Mouse (Mus musculus): ENCODE results near the gene Adamts17. TPM values are rescaled to one million over a fixed set of nuclear protein-coding genes. Genes with fewer than 3 reads are reported as not detected.

Adamts17 gene
- polyA plus RNA-seq, 1 experiment from 2014 or later = 4.3 TPM

- no peaks in the 10 kb centered on the region for H3K36me3 ChIP-seq (ENCODE audit: control insufficient read depth, insufficient read depth, low read length)
- H3K4me2 ChIP-seq (replicated peaks; ENCODE audit: low read depth, low read length) = no peak overlapping the region
- no peak overlapping the region for H3K4me3 ChIP-seq (ENCODE audit: low read length)
- ATAC-seq (ENCODE audit: low FRiP score, low TSS enrichment) = no peak
- 81% methylated on average over 3 of the region's 3 CpGs for WGBS
- no peak overlapping the region for H3K9ac ChIP-seq (ENCODE audit: low read depth, low read length)
- H3K4me1 ChIP-seq (ENCODE audit: control insufficient read depth, insufficient read depth, low read length) = peaks cover 10% of the 10 kb centered on the region; the same call in 1 of the 2 replicates
- no peaks in the 10 kb centered on the region for H3K9me3 ChIP-seq (ENCODE audit: control insufficient read depth, low read length)
- no peaks in the 10 kb centered on the region for H3K27me3 ChIP-seq (ENCODE audit: control insufficient read depth, insufficient read depth, low read length)
- no peak overlapping the region for H3K27ac ChIP-seq (ENCODE audit: low read depth, low read length)
Observed at GRCm38 (mm10) chr7:66806801-66807200, 32.7 kb upstream of the Adamts17 start.

- Histone ChIP-seq H3K4me2 (replicated peaks; ENCODE audit: low read depth, low read length) (no peak overlapping the region), H3K9me3 (ENCODE audit: control insufficient read depth, low read length) (no peaks in the 10 kb centered on the region), H3K36me3 (ENCODE audit: control insufficient read depth, insufficient read depth, low read length) (no peaks in the 10 kb centered on the region), H3K4me1 (ENCODE audit: control insufficient read depth, insufficient read depth, low read length) (no peaks in the 10 kb centered on the region), H3K27ac (ENCODE audit: low read depth, low read length) (no peak overlapping the region), H3K27me3 (ENCODE audit: control insufficient read depth, insufficient read depth, low read length) (no peaks in the 10 kb centered on the region), H3K4me3 (ENCODE audit: low read length) (no peak overlapping the region), H3K9ac (ENCODE audit: low read depth, low read length) (no peak overlapping the region)
- WGBS = 91% methylated on average over 7 of the region's 7 CpGs
- ATAC-seq (ENCODE audit: low FRiP score, low TSS enrichment) = 0 out of 2 replicates have a peak, but pooled peaks have one; percentile 32
Observed at GRCm38 (mm10) chr7:66810436-66810835, 29.1 kb upstream of the Adamts17 start.

GRCm38 (mm10) chr7:66811294-66811693, 28.2 kb upstream of the Adamts17 start:
- no peak overlapping the region for H3K27ac ChIP-seq (ENCODE audit: low read depth, low read length)
- WGBS = 22% methylated on average over 1 of the region's 1 CpGs
- H3K4me3 ChIP-seq (ENCODE audit: low read length) = no peak overlapping the region
- H3K36me3 ChIP-seq (ENCODE audit: control insufficient read depth, insufficient read depth, low read length) = no peaks in the 10 kb centered on the region
- no peaks in the 10 kb centered on the region for H3K4me1 ChIP-seq (ENCODE audit: control insufficient read depth, insufficient read depth, low read length)
- H3K9me3 ChIP-seq (ENCODE audit: control insufficient read depth, low read length) = no peaks in the 10 kb centered on the region
- H3K27me3 ChIP-seq (ENCODE audit: control insufficient read depth, insufficient read depth, low read length) = no peaks in the 10 kb centered on the region
- no peak overlapping the region for H3K4me2 ChIP-seq (replicated peaks; ENCODE audit: low read depth, low read length)
- ATAC-seq (ENCODE audit: low FRiP score, low TSS enrichment) = peak; percentile 77
- no peak overlapping the region for H3K9ac ChIP-seq (ENCODE audit: low read depth, low read length)

- WGBS = 72% methylated on average over 4 of the region's 4 CpGs
- Histone ChIP-seq H3K4me3 (ENCODE audit: low read length) (no peak overlapping the region), H3K36me3 (ENCODE audit: control insufficient read depth, insufficient read depth, low read length) (no peaks in the 10 kb centered on the region), H3K27ac (ENCODE audit: low read depth, low read length) (no peak overlapping the region), H3K4me1 (ENCODE audit: control insufficient read depth, insufficient read depth, low read length) (no peaks in the 10 kb centered on the region), H3K9ac (ENCODE audit: low read depth, low read length) (no peak overlapping the region), H3K9me3 (ENCODE audit: control insufficient read depth, low read length) (no peaks in the 10 kb centered on the region), H3K27me3 (ENCODE audit: control insufficient read depth, insufficient read depth, low read length) (no peaks in the 10 kb centered on the region), H3K4me2 (replicated peaks; ENCODE audit: low read depth, low read length) (no peak overlapping the region)
- ATAC-seq (ENCODE audit: low FRiP score, low TSS enrichment) = no peak
Observed at GRCm38 (mm10) chr7:66812289-66812688, 27.2 kb upstream of the Adamts17 start.

- Histone ChIP-seq H3K4me3 (ENCODE audit: low read length) (no peak overlapping the region), H3K9ac (ENCODE audit: low read depth, low read length) (no peak overlapping the region), H3K36me3 (ENCODE audit: control insufficient read depth, insufficient read depth, low read length) (no peaks in the 10 kb centered on the region), H3K4me2 (replicated peaks; ENCODE audit: low read depth, low read length) (no peak overlapping the region), H3K4me1 (ENCODE audit: control insufficient read depth, insufficient read depth, low read length) (no peaks in the 10 kb centered on the region), H3K27ac (ENCODE audit: low read depth, low read length) (no peak overlapping the region), H3K27me3 (ENCODE audit: control insufficient read depth, insufficient read depth, low read length) (no peaks in the 10 kb centered on the region), H3K9me3 (ENCODE audit: control insufficient read depth, low read length) (no peaks in the 10 kb centered on the region)
- no peak for ATAC-seq (ENCODE audit: low FRiP score, low TSS enrichment)
- WGBS = 34% methylated on average over 9 of the region's 9 CpGs
Observed at GRCm38 (mm10) chr7:66812737-66813136, 26.8 kb upstream of the Adamts17 start.

- H3K4me1 ChIP-seq (ENCODE audit: control insufficient read depth, insufficient read depth, low read length) = no peaks in the 10 kb centered on the region
- ATAC-seq (ENCODE audit: low FRiP score, low TSS enrichment) = no peak
- no peak overlapping the region for H3K27ac ChIP-seq (ENCODE audit: low read depth, low read length)
- no peaks in the 10 kb centered on the region for H3K27me3 ChIP-seq (ENCODE audit: control insufficient read depth, insufficient read depth, low read length)
- WGBS = 85% methylated on average over 1 of the region's 1 CpGs
- H3K36me3 ChIP-seq (ENCODE audit: control insufficient read depth, insufficient read depth, low read length) = no peaks in the 10 kb centered on the region
- no peak overlapping the region for H3K4me3 ChIP-seq (ENCODE audit: low read length)
- H3K4me2 ChIP-seq (replicated peaks; ENCODE audit: low read depth, low read length) = no peak overlapping the region
- no peak overlapping the region for H3K9ac ChIP-seq (ENCODE audit: low read depth, low read length)
- H3K9me3 ChIP-seq (ENCODE audit: control insufficient read depth, low read length) = no peaks in the 10 kb centered on the region
Observed at GRCm38 (mm10) chr7:66813172-66813571, 26.4 kb upstream of the Adamts17 start.

GRCm38 (mm10) chr7:66815526-66815925, 24.0 kb upstream of the Adamts17 start:
- no peak overlapping the region for H3K4me3 ChIP-seq (ENCODE audit: low read length)
- 79% methylated on average over 6 of the region's 6 CpGs for WGBS
- no peak overlapping the region for H3K27ac ChIP-seq (ENCODE audit: low read depth, low read length)
- H3K4me2 ChIP-seq (replicated peaks; ENCODE audit: low read depth, low read length) = no peak overlapping the region
- H3K27me3 ChIP-seq (ENCODE audit: control insufficient read depth, insufficient read depth, low read length) = no peaks in the 10 kb centered on the region
- no peaks in the 10 kb centered on the region for H3K36me3 ChIP-seq (ENCODE audit: control insufficient read depth, insufficient read depth, low read length)
- no peaks in the 10 kb centered on the region for H3K4me1 ChIP-seq (ENCODE audit: control insufficient read depth, insufficient read depth, low read length)
- no peak overlapping the region for H3K9ac ChIP-seq (ENCODE audit: low read depth, low read length)
- H3K9me3 ChIP-seq (ENCODE audit: control insufficient read depth, low read length) = no peaks in the 10 kb centered on the region
- no peak for ATAC-seq (ENCODE audit: low FRiP score, low TSS enrichment)

GRCm38 (mm10) chr7:66820034-66820433, 19.5 kb upstream of the Adamts17 start:
- Histone ChIP-seq H3K4me2 (replicated peaks; ENCODE audit: low read depth, low read length) (no peak overlapping the region), H3K9ac (ENCODE audit: low read depth, low read length) (no peak overlapping the region), H3K27me3 (ENCODE audit: control insufficient read depth, insufficient read depth, low read length) (no peaks in the 10 kb centered on the region), H3K36me3 (ENCODE audit: control insufficient read depth, insufficient read depth, low read length) (no peaks in the 10 kb centered on the region), H3K4me1 (ENCODE audit: control insufficient read depth, insufficient read depth, low read length) (no peaks in the 10 kb centered on the region), H3K9me3 (ENCODE audit: control insufficient read depth, low read length) (no peaks in the 10 kb centered on the region), H3K27ac (ENCODE audit: low read depth, low read length) (no peak overlapping the region), H3K4me3 (ENCODE audit: low read length) (no peak overlapping the region)
- WGBS = 27% methylated on average over 6 of the region's 6 CpGs
- ATAC-seq (ENCODE audit: low FRiP score, low TSS enrichment) = no peak; the same call in 1 of the 2 replicates

- Histone ChIP-seq H3K4me1 (ENCODE audit: control insufficient read depth, insufficient read depth, low read length) (peaks cover 10% of the 10 kb centered on the region), H3K27me3 (ENCODE audit: control insufficient read depth, insufficient read depth, low read length) (no peaks in the 10 kb centered on the region), H3K27ac (ENCODE audit: low read depth, low read length) (peak overlapping the region; percentile 20; the same call in 1 of the 2 replicates), H3K9me3 (ENCODE audit: control insufficient read depth, low read length) (no peaks in the 10 kb centered on the region), H3K36me3 (ENCODE audit: control insufficient read depth, insufficient read depth, low read length) (no peaks in the 10 kb centered on the region), H3K9ac (ENCODE audit: low read depth, low read length) (no peak overlapping the region), H3K4me3 (ENCODE audit: low read length) (no peak overlapping the region), H3K4me2 (replicated peaks; ENCODE audit: low read depth, low read length) (peak overlapping the region; percentile 15; the same call in 1 of the 2 replicates)
- WGBS = 75% methylated on average over 5 of the region's 5 CpGs
- no peak for ATAC-seq (ENCODE audit: low FRiP score, low TSS enrichment)
Observed at GRCm38 (mm10) chr7:66830803-66831202, 8.7 kb upstream of the Adamts17 start.

Data from kidney, embryonic 14.5 days (tissue).